Mouse (Mus musculus): ENCODE measurements around the gene Prl8a6.

Prl8a6 gene

GRCm38 (mm10) chr13:27438588-27438987 is at the start of gene Prl8a6:
Gene Prl8a6 (minus strand): TSS chr13:27438688.
- no peak for DNase-seq (ENCODE audit: low spot score)

- DNase-seq (ENCODE audit: low spot score): no peak
These were observed 5.3 kb downstream of the Prl8a6 start for GRCm38 (mm10) chr13:27433159-27433558.

- no peak for DNase-seq (ENCODE audit: low spot score)
These were observed 24.8 kb downstream of the Prl8a6 start for GRCm38 (mm10) chr13:27413640-27414039.

GRCm38 (mm10) chr13:27399061-27399724 is 39.3 kb downstream of the Prl8a6 start:
- DNase-seq (ENCODE audit: low spot score): no peak

GRCm38 (mm10) chr13:27390746-27391145 is 47.7 kb downstream of the Prl8a6 start, which contains the start of gene Prl2b1:
Gene Prl2b1 (minus strand): TSS chr13:27390846.
- no peak for DNase-seq (ENCODE audit: low spot score)

Measured in T-cell, adult 2 months (primary cell).